Mouse (Mus musculus) frontal cortex, postnatal 36 days (tissue): ENCODE measurements around the gene Tinf2.

ENCODE experiments used
- DNase-seq, 2 experiments: peaks; one replicate each; pipeline ENCODE4 v3.0.0; 2022; ENCODE audit warnings: low spot score in 2 of 2

Gene Tinf2

DNA sequence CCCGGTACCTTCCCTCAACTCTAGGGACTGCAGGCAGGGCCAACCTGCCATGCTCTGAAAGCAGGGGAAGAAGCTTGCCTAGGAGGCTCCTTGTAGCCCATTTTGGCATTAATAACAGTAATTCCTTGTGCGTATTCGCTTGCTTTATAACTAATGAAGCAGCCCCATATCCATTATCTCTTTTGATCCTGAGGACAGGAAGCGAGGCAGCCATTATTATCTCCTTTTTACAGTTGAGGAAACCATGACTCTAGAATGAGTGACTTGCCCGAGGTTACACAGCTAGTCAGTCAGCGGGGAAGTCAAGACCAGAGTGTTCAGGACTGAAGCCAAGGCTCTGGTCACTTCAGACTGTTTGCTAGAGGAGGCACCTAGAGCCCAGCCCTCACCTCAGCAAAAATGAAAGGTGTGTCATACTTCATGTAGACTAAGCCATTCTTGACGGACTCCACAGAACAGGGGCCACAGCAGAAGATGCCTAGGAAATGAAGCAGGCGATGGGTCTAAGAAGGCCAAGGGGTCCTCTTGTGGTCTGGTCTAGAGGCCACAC lies 24.5 kb upstream of the Tinf2 start:
- no peak for DNase-seq

DNA sequence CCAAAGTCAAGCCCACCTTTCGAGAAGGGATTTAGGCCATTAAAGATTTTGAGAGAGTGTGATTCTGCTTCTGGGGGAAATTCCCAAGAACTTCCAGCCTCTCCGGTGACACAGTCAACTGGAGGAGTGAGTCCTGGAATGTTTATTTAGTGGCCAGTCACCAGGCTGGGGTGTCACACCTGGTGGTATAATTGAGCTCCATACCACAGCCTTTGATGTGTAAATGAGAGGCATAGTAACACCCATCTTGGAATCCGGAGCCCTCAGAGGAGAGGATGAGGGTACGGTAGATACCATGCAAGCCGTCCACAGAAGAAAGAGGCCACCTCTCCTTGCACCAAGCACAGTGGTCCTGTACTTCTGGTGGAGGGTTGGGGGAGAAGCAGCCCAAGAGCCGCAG lies 21.1 kb upstream of the Tinf2 start:
- no peak for DNase-seq

DNA sequence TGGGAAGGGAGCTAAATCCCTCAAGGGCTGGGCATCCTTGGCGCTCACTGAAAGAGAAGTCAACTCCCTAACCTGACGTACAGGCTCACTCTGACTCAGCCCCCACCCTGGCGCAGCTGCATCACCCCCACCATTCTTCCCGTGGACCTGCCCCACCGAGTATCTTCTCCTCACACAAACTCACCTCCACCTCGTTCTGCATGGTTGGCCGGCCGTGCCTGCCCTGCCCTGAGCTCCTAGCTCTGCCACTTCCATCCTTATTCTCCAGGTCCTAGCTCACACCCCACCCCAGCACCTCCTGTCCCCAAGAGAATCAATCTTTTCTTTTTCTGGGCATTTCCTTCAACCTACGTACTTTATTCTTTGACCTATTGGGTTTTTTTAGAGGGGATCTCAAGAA lies 19.5 kb upstream of the Tinf2 start:
- DNase-seq: no peak

DNA sequence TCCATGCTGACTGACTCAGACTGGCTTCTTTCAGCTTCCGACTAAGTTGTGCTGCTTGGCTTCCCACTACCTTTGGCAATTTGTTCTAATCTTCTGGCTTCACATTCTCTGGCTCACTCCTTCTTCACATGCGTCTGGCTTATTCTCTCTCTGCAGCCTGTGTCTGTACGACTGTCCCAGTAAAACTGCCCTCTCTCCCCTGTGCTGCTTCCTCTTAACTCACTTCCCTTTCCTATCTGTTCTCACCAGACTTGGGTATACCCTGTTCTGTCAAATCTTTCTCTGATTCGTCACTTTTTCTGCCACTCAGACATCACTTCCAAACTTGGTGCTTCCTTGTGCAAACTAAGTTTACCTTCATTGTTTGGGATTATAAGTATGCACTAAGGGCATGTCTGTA lies 15.6 kb upstream of the Tinf2 start:
- DNase-seq: no peak

DNA sequence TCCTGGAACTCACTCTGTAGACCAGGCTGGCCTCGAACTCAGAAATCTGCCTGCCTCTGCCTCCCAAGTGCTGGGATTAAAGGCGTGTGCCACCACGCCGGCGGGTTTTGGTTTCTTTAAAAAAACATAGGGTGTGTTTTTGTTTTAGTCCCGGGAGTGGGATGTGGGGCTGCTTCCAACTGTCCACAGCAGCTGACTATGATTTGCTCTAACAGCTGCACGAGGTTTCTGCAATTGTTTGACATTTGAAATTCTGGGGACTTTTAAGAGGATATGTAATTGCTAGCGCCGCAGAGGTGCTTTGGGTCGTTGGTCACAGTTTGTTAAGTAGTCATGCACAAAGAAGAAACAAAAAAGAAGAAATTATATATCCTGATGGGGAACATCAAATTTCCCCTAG lies 7.8 kb upstream of the Tinf2 start:
- no peak for DNase-seq

DNA sequence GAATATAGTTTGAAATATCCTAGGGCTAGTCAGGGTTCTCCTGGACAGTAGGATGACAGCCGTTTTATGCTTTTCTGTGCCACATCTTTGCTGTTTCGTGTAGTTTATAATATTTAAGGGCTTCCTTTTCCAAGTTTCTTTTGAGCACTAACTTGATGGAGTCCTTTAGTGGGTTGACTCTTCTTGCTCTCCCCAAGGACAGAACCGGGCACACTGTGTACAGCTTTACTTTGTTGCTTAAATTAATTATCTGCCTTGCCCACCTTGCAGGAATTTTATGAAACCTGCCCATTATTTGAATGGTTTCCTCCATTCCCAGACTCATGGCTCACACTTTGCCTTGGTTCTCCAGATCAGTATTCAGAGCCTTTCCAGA lies 486 bp upstream of the Tinf2 start:
- DNase-seq: no peak

DNA sequence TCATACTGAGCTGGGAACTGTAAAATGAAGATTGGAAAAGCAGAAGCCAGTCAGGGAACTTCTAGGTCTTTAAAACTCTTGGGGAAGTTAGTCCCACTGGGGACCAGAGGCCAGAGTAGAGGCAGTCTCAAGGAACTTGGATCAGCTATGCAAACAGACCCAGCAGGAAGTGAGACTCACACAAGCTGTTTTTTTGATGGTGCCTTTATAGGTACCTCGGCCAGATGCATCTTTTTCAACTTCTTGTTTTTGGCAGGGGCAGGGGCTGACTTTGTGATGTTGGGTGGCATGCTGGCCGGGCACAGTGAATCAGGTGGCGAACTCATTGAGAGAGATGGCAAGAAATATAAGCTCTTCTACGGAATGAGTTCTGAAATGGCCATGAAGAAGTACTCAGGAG lies 4.0 kb downstream of the Tinf2 start:
- no peak for DNase-seq

DNA sequence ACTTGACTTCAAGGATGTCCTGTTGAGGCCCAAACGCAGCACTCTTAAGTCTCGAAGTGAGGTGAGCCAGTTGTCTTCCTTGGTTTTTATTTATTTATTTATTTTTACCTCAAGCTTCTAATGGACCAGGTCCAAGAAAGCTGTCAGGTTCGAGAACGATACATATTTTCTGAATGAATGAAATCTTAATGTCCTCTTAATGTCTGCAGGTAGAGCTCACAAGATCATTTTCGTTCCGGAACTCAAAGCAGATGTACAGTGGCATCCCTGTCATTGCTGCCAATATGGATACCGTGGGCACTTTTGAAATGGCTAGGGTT lies 8.9 kb downstream of the Tinf2 start:
- no peak for DNase-seq

DNA sequence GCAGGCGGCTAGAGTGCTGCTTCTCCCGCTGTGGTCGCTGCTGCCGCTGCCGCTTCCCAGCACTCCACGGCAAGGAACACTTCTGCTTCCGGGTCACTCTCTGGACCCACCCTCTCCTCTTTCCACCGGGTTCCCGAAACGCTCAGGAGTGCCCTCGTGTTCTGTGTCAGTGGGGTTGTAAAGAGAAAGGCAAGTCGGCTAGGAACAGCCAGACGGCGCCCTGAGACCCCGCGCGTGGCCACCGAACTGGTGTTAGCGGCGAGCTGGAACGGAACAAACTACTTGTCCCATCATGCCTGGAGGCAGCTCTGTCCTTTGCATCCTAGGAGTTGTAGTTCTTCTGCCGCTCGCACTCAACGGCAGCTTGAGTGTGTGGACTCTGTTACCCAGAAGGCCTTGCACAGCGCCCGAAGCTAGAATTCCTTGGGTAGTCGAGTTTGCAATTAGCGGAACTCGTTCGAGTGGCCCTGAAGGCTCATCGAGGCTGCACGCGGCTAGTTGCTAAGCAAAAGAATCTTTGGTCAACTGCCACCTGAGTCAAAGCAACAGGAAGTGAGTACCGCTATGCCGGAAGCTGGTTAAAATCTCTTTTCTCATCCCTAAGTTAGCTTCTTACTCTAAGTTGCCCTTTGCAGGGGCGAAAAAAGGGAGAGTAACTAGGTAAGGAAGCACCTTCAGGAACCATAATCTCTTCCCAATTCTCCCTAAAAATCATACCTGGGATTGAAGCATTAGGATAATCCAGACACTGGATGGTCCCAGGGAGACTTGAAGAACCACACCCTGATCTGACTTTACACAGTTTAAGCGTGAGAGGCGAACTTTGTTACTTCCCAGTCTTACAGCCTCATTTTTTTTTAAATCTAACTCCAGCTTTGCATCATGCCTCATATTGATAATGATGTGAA lies 9.5 kb downstream of the Tinf2 start, which contains the start of the genes Gmpr2 and Nedd8:
Gmpr2 (plus strand) TSS at position 109 of the 908 bp plus-strand sequence.
Nedd8 (minus strand) TSS at position 292 of the 908 bp plus-strand sequence.
- DNase-seq: peak; percentile 96 to 97

DNA sequence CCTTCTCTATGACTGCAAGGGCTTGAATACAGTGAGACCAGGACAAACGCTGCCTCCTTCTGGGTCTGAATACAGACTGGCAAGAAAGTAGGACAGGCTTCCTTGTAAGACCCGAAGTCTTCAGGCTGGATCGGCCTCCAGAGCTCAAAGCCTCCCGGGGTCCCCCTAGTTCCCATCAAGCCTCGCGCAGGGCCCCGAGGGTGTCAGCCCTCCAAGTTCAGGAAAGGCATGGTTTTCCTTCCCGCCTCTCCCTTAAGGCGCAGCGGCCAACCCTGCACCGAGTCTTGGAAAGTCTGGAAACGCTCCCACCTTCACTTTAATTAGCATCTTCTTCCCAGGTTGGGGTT lies 10.2 kb downstream of the Tinf2 start:
- DNase-seq: no peak

DNA sequence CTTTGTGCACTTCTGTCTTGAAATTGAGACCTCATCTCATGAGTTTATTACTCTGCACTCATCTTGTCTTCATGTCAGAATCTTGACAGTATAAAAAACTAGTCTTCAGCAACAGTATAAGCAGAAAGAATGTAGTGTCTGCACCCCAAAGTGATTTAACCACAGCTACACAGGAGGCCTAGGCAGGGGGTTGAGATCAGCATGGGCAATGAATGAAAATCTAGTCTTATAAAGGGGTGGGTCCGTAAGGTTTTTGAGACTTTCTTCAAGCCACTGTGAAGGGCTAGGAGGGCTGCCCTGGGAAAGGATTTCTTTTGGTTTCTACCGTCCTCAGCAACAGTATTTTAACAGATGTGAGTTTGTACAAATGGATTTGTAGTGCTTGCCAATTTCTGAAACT lies 21.0 kb downstream of the Tinf2 start:
- no peak for DNase-seq

DNA sequence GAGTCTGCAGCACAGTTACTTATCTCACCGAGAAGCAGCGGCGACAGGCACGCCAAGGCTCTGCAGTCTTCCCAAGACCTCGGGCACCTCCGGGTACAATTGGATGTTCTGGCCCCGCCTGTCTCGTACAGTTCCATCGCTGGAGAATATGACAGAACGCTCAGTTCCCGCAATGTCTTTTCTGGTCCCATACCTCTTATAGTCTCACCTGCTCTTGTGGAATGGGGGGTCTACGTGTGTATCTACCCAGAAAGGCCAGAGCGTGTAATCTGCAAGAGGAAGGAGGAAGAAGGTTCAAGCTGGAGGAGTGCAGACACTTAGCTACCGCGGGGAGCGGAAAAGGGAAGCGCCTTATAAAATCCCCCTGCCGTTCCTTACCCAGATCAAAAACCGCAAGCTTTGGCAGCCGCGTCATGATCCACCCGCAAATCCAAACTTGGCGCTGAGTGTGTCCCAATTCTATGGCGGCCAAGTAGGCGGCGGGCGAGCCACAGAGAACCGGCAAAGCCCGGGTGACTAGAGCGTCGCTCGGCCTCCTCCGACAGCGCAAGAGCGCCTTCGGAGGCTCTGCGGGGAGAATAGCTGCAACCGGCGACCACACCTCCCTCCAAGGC lies 21.6 kb downstream of the Tinf2 start, which contains the start of gene Mdp1:
Mdp1 (minus strand) TSS at position 549 of the 614 bp plus-strand sequence.
- DNase-seq: peak; percentile 81 to 86

DNA sequence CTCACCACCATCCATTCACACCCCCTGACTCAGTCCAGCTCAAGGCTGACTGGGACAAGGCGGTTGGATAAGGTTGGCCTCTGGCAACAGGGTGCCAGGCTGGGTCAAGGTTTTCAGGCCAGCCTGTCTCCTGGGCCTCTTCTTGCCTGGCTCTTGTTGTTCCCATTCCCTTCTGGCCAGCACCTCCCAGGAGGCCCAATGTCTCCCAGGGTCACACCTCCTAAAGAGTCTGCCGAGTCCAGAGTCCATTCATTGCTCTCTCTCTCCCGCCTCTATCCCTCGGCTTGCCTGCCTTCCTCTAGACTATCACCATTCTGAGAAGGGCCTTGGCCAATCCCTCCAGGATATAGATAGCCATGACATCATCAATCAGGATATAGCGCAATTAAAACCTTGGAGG lies 23.6 kb downstream of the Tinf2 start:
- no peak for DNase-seq

DNA sequence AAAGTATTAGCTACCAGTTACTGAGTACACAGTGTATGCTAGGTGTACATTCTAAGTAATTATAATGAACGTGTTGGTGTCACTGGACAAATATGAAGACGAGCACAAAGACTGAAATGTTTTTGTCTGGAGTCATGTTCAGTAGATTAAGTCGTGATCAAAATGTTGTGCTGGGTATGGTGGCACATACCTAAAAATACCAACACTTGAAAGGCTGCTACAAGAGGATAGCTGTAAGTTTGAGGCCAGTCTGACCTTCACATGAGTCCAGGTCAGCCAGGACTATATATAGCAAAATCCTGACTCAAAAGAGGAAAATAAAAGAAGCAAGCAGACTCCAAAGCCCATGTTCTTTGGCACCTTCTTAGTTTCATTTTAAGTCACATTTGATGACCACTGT lies 24.7 kb downstream of the Tinf2 start:
- DNase-seq: no peak

DNA sequence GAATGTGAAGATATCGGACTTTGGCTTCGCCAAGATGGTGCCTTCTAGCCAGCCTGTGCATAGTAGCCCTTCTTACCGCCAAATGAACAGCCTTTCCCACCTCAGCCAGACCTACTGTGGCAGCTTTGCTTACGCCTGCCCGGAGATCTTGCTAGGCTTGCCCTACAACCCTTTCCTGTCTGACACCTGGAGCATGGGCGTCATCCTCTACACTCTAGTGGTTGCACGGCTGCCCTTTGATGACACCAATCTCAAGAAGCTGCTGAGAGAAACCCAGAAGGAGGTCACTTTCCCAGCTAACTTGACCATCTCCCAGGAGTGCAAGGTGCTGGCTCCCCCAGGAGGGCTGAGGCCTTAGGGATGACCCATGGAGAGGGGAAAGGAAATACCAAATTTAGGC lies 30.1 kb downstream of the Tinf2 start:
- DNase-seq: no peak

DNA sequence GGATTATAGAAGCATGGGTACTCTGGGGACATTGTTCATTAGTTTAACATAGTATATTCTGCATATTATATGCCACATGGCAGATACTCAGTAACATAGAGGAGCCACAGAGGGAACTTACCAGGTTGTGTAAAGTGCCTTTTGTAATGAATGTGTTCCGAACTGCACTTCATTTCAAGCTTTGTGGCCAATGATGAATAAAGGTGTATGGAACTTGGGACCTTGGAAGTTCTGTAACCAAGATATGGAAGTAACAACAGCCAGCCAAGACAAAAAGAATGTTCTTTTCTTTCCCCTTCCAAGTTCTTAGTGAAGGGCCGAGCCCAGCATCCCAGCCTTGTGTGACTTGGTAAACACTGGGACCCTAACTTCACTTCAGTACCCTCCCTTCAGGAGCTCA lies 31.7 kb downstream of the Tinf2 start, which contains the start of gene Tssk4:
Tssk4 (plus strand) TSS at position 301 of the 400 bp plus-strand sequence.
- DNase-seq: no peak

DNA sequence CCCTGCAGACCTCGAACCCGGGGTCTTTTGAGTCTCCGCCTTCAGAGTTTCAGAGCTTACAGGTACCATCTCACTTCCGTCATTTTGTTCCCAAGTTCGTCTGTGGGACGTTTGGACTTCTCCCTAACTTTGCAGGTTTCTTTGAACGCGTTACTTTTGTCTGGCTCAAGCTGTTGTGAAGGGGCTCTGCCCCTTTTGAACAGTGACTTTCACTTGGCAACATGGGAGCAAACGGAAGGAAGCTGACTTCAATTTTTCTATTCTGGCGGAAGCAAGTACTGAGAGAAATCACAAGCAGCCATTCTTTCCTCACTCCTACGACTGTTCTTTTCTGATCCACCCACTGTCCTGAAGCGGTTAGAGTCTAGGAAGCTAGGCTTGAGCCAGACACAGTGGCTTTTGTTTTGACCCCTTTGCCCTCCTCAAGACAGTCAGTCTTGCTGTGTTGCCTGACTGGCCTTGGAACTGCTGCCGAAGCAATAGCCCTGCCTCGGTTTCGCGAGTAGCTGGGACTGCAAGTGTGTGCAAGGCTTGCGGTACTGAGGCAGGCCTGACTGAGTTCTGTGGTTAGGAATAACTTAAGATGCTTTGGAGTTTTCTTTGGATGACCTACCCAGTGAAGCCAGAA lies 37.2 kb downstream of the Tinf2 start:
- DNase-seq: no peak

DNA sequence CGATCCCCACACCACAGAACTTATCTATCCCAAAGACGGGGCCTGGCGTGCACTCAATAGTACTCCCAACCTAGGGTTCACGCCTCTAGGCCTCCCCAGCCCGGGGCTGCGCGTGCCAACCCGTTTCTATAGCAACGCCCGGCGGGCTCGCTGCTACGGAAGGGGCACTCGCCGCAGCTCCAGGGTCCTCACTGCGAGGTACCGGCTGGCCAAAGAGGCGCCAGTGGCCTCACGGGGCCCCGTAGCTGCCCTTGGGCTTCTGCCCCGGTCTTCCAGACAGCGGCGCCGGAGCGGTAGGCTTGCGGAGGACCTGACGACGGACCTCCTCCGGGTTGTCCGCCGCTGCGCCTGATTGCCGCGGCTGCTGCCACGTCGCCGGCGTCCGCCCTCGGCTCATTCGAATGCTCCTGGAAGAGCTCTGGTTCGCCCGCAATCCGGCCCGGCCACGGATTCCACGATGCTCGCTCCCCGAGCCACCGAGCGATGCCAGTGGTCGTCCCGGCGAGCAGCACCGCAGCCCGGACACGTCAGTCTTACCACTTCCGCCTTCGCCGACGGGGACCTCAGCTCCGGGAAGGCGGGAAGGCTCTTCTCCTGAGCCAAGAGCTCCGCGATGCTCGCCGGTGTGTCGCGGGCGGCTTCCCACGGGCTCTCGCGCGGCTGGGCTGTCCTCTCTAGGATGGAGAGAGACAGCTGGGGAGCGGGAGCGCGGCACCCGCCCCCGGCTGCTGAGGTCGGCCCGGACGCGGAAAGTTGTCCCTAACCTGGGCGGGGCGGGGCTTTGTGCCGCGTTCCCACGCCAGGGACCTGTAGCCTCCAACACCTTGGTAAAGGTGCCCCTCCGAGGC lies 38.3 kb downstream of the Tinf2 start, which contains the start of gene Tm9sf1:
Tm9sf1 (minus strand) TSS at position 747 of the 848 bp plus-strand sequence.
- peak; percentile 91 for DNase-seq

DNA sequence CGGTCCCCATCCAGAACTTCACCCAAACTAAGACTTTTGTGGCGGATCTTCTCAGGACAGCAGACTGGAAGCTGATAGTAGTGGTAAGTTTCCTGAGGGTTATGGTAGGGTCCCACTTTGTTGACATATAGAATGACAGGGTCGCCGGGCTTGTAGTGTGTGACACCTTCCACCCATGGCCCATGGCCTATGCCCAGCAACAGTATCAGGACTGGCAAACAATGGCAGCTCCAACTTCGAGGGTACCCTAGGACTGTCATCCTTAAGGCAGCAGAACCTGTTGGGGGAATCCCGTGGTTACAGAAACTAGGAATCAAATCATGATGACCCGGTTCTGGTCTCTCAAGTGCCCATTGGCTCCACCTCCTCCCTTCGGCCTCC lies 39.0 kb downstream of the Tinf2 start:
- DNase-seq: no peak

DNA sequence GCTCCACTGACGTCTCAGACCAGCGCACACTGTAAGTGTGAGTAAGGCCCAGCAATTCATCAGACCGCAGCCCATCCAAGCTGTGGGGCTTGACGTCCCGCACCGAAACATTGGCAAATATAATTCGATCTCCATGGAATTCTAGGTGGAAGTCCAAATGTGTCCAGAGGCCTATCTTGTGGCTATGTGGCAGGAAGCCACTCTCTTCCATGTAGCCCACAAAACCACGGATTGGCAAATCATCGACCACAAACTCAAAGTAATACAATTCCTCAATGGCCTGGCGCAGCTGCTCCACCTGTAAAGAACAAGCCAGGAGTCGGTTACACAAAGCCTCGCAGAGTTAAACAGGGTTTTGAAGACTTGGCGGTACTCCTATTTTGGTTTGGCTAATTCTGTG lies 40.3 kb downstream of the Tinf2 start:
- DNase-seq: no peak

DNA sequence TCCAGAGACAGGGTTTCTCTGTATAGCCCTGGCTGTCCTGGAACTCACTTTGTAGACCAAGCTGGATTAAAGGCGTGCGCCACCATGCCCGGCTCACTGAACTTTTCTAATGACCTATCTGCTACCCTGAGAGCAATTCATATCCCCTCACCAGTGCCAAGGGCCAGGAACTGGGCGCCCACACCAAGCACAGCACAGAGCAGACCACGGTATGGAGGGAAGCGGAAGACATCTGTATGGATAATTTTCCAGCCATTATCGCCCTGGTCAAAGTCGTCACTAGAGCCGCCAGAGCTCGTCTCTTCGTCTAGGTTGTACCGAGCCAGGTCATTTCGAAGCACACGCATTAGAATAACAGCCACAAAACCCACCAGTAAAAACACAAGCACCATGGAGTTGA lies 40.8 kb downstream of the Tinf2 start:
- no peak for DNase-seq

DNA sequence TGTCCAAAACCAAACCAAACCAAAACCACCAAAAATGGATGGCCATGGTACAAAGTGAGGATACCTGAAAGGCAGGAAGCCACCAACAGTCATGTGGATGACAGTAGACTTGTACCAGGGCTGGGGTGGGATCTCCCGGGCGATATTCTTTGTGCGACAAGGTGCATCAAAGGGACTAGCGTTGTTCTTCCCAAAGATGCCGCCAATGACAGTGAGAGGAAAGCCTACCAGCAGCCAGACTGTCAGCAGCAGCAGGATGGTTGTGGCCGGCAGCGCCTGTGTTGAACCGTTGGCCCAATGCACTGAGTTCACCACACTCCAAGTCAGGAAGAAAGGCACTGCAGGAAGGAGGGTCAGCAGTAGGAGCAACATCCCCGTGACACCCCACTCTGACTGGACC lies 43.8 kb downstream of the Tinf2 start, which contains the start of gene Gm49378:
Gm49378 (minus strand) TSS at position 101 of the 400 bp plus-strand sequence.
- no peak for DNase-seq
